Mouse (Mus musculus) MEL (cell line): ENCODE measurements around the gene Tigit. TPM values are rescaled to one million over a fixed set of nuclear protein-coding genes. Genes with fewer than 3 reads are reported as not detected.

Experiments
- DNase-seq: peaks from one replicate; pipeline ENCODE4 v3.0.0; 2011; ENCODE audit warnings: low read depth, low spot score
- H3K27ac ChIP-seq: 2 replicates; pipeline ENCODE4 v1.5.1; 2012; ENCODE audit warnings: low read depth, mild to moderate bottlenecking, control low read depth, low read length, moderate library complexity; ENCODE audit not compliant: control insufficient read depth
- H3K27me3 ChIP-seq, 2 experiments: fragments of 150-350 bp in 1 of 2; sonication (generic) in 1 of 2; 2 replicates each; pipeline ENCODE4 v1.6.1; 2012; ENCODE audit warnings: low read length in 2 of 2, mild to moderate bottlenecking in 2 of 2, improper control_type of control experiment in 1 of 2, moderate library complexity in 1 of 2; ENCODE audit not compliant: insufficient read depth in 2 of 2, control insufficient read depth in 1 of 2
- H3K36me3 ChIP-seq, 2 experiments: 2 replicates each; pipeline ENCODE4 v1.6.1; 2012 to 2014; ENCODE audit warnings: low read length in 2 of 2, improper control_type of control experiment in 1 of 2, inconsistent platforms in 1 of 2, mild to moderate bottlenecking in 1 of 2; ENCODE audit not compliant: insufficient read depth in 2 of 2, control insufficient read depth in 1 of 2
- H3K4me1 ChIP-seq, 2 experiments: fragments of 150-350 bp in 1 of 2; sonication (generic) in 1 of 2; 2 replicates each; pipeline ENCODE4 v1.6.1; 2012; ENCODE audit warnings: low read length in 2 of 2, improper control_type of control experiment in 1 of 2, mild to moderate bottlenecking in 1 of 2; ENCODE audit not compliant: insufficient read depth in 2 of 2, control insufficient read depth in 1 of 2
- H3K4me3 ChIP-seq, 2 experiments: fragments of 150-350 bp in 1 of 2; sonication (generic) in 1 of 2; 2 replicates each; pipeline ENCODE4 v1.5.1; 2012; ENCODE audit warnings: low read depth in 2 of 2, low read length in 2 of 2, mild to moderate bottlenecking in 2 of 2, moderate library complexity in 2 of 2, control low read depth in 1 of 2, improper control_type of control experiment in 1 of 2; ENCODE audit not compliant: control insufficient read depth in 1 of 2, insufficient read depth in 1 of 2
- H3K79me2 ChIP-seq: 2 replicates; pipeline ENCODE4 v1.6.1; 2012; ENCODE audit warnings: mild to moderate bottlenecking, low read length, moderate library complexity; ENCODE audit not compliant: control insufficient read depth, poor library complexity, insufficient read depth
- H3K9ac ChIP-seq: 2 replicates; pipeline ENCODE4 v1.6.1; 2012; ENCODE audit warnings: low read depth, mild to moderate bottlenecking, control low read depth, low read length, moderate library complexity; ENCODE audit not compliant: control insufficient read depth, poor library complexity, severe bottlenecking
- H3K9me3 ChIP-seq: fragments of 150-350 bp; sonication (generic); replicated peaks from 2 replicates; pipeline ENCODE4 v1.6.1; 2012; ENCODE audit warnings: mild to moderate bottlenecking, low read length, improper control_type of control experiment, moderate library complexity; ENCODE audit not compliant: insufficient read depth
- BHLHE40 ChIP-seq: IDR thresholded peaks from 2 replicates; pipeline ENCODE4 v1.6.1; 2012; ENCODE audit warnings: low read depth, mild to moderate bottlenecking, inconsistent platforms, low read length, improper control_type of control experiment, borderline replicate concordance
- CHD2 ChIP-seq: IDR thresholded peaks from 2 replicates; pipeline ENCODE4 v1.6.1; 2011; ENCODE audit warnings: low read length, improper control_type of control experiment
- ELF1 ChIP-seq: IDR thresholded peaks from 2 replicates; pipeline ENCODE4 v1.6.1; 2014; ENCODE audit warnings: low read depth, mild to moderate bottlenecking, inconsistent platforms, low read length, improper control_type of control experiment, moderate library complexity
- EP300 ChIP-seq, 2 experiments: IDR thresholded peaks; 2 replicates each; pipeline ENCODE4 v1.6.1; 2011; ENCODE audit warnings: improper control_type of control experiment in 2 of 2, low read length in 2 of 2, low read depth in 1 of 2, mild to moderate bottlenecking in 1 of 2
- ETS1 ChIP-seq: IDR thresholded peaks from 2 replicates; pipeline ENCODE4 v1.6.1; 2012; ENCODE audit warnings: low read depth, mild to moderate bottlenecking, inconsistent platforms, low read length, improper control_type of control experiment, moderate library complexity
- GATA1 ChIP-seq: IDR thresholded peaks from 2 replicates; pipeline ENCODE4 v1.6.1; 2011; ENCODE audit warnings: low read depth, low read length, improper control_type of control experiment
- JUND ChIP-seq: IDR thresholded peaks from 2 replicates; pipeline ENCODE4 v1.6.1; 2011; ENCODE audit warnings: low read depth, mild to moderate bottlenecking, improper control_type of control experiment, low read length
- KAT2A ChIP-seq: conservative IDR thresholded peaks from 2 replicates; pipeline ENCODE4 v1.6.1; 2012; ENCODE audit warnings: low read depth, low read length, improper control_type of control experiment, inconsistent platforms
- MAX ChIP-seq: IDR thresholded peaks from 2 replicates; pipeline ENCODE4 v1.6.1; 2011; ENCODE audit warnings: low read length, improper control_type of control experiment
- MAZ ChIP-seq: IDR thresholded peaks from 2 replicates; pipeline ENCODE4 v1.6.1; 2012; ENCODE audit warnings: low read depth, mild to moderate bottlenecking, inconsistent platforms, low read length, improper control_type of control experiment
- MEF2A ChIP-seq: IDR thresholded peaks from 2 replicates; pipeline ENCODE4 v1.6.1; 2014; ENCODE audit warnings: low read depth, mild to moderate bottlenecking, inconsistent platforms, low read length, improper control_type of control experiment; ENCODE audit not compliant: poor library complexity, insufficient replicate concordance, severe bottlenecking; ENCODE audit errors: extremely low read depth
- MYB ChIP-seq: IDR thresholded peaks from 2 replicates; pipeline ENCODE4 v1.6.1; 2011; ENCODE audit warnings: mild to moderate bottlenecking, low read depth, low read length, improper control_type of control experiment
- MYC ChIP-seq: IDR thresholded peaks from 2 replicates; pipeline ENCODE4 v1.6.1; 2011; ENCODE audit warnings: low read depth, mild to moderate bottlenecking, low read length, improper control_type of control experiment, moderate library complexity
- NELFE ChIP-seq: IDR thresholded peaks from 2 replicates; pipeline ENCODE4 v1.6.1; 2011; ENCODE audit warnings: low read depth, low read length, improper control_type of control experiment
- POLR2A ChIP-seq, 2 experiments: IDR thresholded peaks; 2 replicates each; pipeline ENCODE4 v1.6.1; 2011 to 2012; ENCODE audit warnings: low read length in 2 of 2, mild to moderate bottlenecking in 2 of 2, control low read depth in 1 of 2, improper control_type of control experiment in 1 of 2, low read depth in 1 of 2, moderate library complexity in 1 of 2; ENCODE audit not compliant: control insufficient read depth in 1 of 2, insufficient read depth in 1 of 2, poor library complexity in 1 of 2
- POLR2AphosphoS2 ChIP-seq: IDR thresholded peaks from 2 replicates; pipeline ENCODE4 v1.6.1; 2011; ENCODE audit warnings: low read length, improper control_type of control experiment
- POLR2AphosphoS5 ChIP-seq: IDR thresholded peaks from 2 replicates; pipeline ENCODE4 v1.6.1; 2012; ENCODE audit warnings: low read depth, borderline replicate concordance, mild to moderate bottlenecking, inconsistent platforms, low read length, moderate library complexity, mixed read lengths
- RAD21 ChIP-seq: IDR thresholded peaks from 2 replicates; pipeline ENCODE4 v1.6.1; 2011; ENCODE audit warnings: mild to moderate bottlenecking, low read depth, low read length, improper control_type of control experiment
- TBP ChIP-seq: IDR thresholded peaks from 2 replicates; pipeline ENCODE4 v1.8.0; 2011; ENCODE audit warnings: low read depth, low read length, improper control_type of control experiment
- UBTF ChIP-seq: IDR thresholded peaks from 2 replicates; pipeline ENCODE4 v1.6.1; 2012; ENCODE audit warnings: low read depth, mild to moderate bottlenecking, inconsistent platforms, low read length, improper control_type of control experiment, moderate library complexity, borderline replicate concordance; ENCODE audit not compliant: insufficient read depth
- USF1 ChIP-seq: IDR thresholded peaks from 2 replicates; pipeline ENCODE4 v1.6.1; 2014; ENCODE audit warnings: low read depth, mild to moderate bottlenecking, inconsistent platforms, low read length, improper control_type of control experiment, moderate library complexity
- USF2 ChIP-seq, 2 experiments: IDR thresholded peaks; 2 replicates each; pipeline ENCODE4 v1.6.1; 2011 to 2012; ENCODE audit warnings: improper control_type of control experiment in 2 of 2, low read length in 2 of 2, borderline replicate concordance in 1 of 2, inconsistent platforms in 1 of 2, low read depth in 1 of 2, mild to moderate bottlenecking in 1 of 2; ENCODE audit not compliant: insufficient read depth in 1 of 2
- ZKSCAN1 ChIP-seq: IDR thresholded peaks from 2 replicates; pipeline ENCODE4 v1.6.1; 2012; ENCODE audit warnings: low read depth, mild to moderate bottlenecking, inconsistent platforms, low read length, improper control_type of control experiment, moderate library complexity
- ZMIZ1 ChIP-seq: IDR thresholded peaks from 2 replicates; pipeline ENCODE4 v1.6.1; 2012; ENCODE audit warnings: low read depth, mild to moderate bottlenecking, inconsistent platforms, low read length, improper control_type of control experiment, moderate library complexity
- ZNF384 ChIP-seq: IDR thresholded peaks from 2 replicates; pipeline ENCODE4 v1.6.1; 2012; ENCODE audit warnings: low read depth, mild to moderate bottlenecking, inconsistent platforms, low read length, improper control_type of control experiment
- polyA plus RNA-seq, 2 experiments: library from polyadenylated mRNA; stranded (reverse) in 1 of 2; unstranded in 1 of 2; fragments of >175 nt in 1 of 2; fragments of >200 nt in 1 of 2; gene quantifications; 2 replicates each; pipeline versions ENCODE4 v1.2.1 to v1.2.4; 2012; ENCODE audit warnings: low replicate concordance in 2 of 2, low read depth in 1 of 2; ENCODE audit not compliant: insufficient read length in 2 of 2, insufficient read depth in 1 of 2, missing spikeins in 1 of 2
- total RNA-seq: library from RNA; depleted of rRNA; stranded (reverse); fragments of 300-350 nt; gene quantifications from 2 replicates; pipeline ENCODE4 v1.2.3, GENCODE M21; 2012

Gene Tigit
- total and polyA plus RNA-seq, 3 experiments = 0.39 to 7.5 TPM; not detected in 1

- TF ChIP-seq USF1 (no peak), POLR2AphosphoS5 (no peak), ZNF384 (no peak)
These were observed 30.2 kb upstream of the Tigit start (continued) for GRCm38 (mm10) chr16:43694104-43694503.

DNA sequence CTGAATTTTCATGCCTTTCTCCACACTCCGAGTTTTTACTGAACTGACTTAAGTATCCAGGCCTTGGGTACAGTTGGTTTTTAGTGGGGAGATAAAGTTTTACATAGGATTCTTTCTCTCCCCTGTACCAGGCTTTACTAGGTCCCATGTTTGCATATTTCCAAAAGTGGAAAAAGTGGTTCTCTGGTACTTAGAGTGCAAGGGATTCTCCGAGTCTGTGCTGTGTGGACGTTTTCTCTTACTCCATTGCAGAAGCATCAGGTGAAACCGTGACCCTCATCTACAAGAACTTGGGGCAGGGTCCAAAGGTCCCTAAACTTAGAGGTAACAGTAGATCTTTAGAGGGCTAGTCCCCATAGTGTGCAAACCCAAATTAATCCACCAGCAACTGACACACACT is 28.7 kb upstream of the Tigit start:
- peaks cover 2 to 12% of the 10 kb centered on the region in 2 experiments for H3K4me1 ChIP-seq
- TF ChIP-seq EP300 (IDR thresholded peaks at IDR 0.05; ENCODE audit: low read depth in 1 of 2, low read length in 2 of 2) (no peak), JUND (no peak), BHLHE40 (no peak)
- H3K79me2 ChIP-seq = no peaks in the 10 kb centered on the region
- no peak for DNase-seq
- H3K9ac ChIP-seq = no peak overlapping the region
- H3K27me3 ChIP-seq = no peaks in the 10 kb centered on the region
- peaks cover 0 to 6% of the 10 kb centered on the region in 2 experiments; a peak in 2 of 4 replicates for H3K36me3 ChIP-seq
- no peak overlapping the region for H3K27ac ChIP-seq
- H3K9me3 ChIP-seq = no peaks in the 10 kb centered on the region
- H3K4me3 ChIP-seq = no peak overlapping the region

- no peaks in the 10 kb centered on the region for H3K27me3 ChIP-seq
- peaks cover 2 to 12% of the 10 kb centered on the region in 2 experiments for H3K4me1 ChIP-seq
- peaks cover 0 to 6% of the 10 kb centered on the region in 2 experiments; a peak in 2 of 4 replicates for H3K36me3 ChIP-seq
- no peaks in the 10 kb centered on the region for H3K9me3 ChIP-seq
- H3K4me3 ChIP-seq = no peak overlapping the region
- no peaks in the 10 kb centered on the region for H3K79me2 ChIP-seq
- H3K9ac ChIP-seq = no peak overlapping the region
- TF ChIP-seq MAX (no peak), CHD2 (no peak), RAD21 (no peak), ZKSCAN1 (no peak), JUND (no peak), POLR2A (IDR thresholded peaks at IDR 0.05; ENCODE audit: control insufficient read depth in 1 of 2, insufficient read depth in 1 of 2, low read depth in 1 of 2, low read length in 2 of 2, poor library complexity in 1 of 2) (no peak), USF1 (no peak), MYC (no peak), TBP (no peak), MAZ (no peak)
- TF ChIP-seq, all 39 proteins: peak for 0
- no peak for DNase-seq
- H3K27ac ChIP-seq = no peak overlapping the region
These were observed 27.8 kb upstream of the Tigit start for GRCm38 (mm10) chr16:43691741-43692140.

GRCm38 (mm10) chr16:43690912-43691311 is 27.0 kb upstream of the Tigit start:
- peaks cover 0 to 6% of the 10 kb centered on the region in 2 experiments; a peak in 2 of 4 replicates for H3K36me3 ChIP-seq
- H3K27me3 ChIP-seq = no peaks in the 10 kb centered on the region
- no peak for DNase-seq
- H3K9me3 ChIP-seq = no peaks in the 10 kb centered on the region
- H3K4me3 ChIP-seq = no peak overlapping the region
- H3K27ac ChIP-seq = no peak overlapping the region
- H3K9ac ChIP-seq = no peak overlapping the region
- no peaks in the 10 kb centered on the region for H3K79me2 ChIP-seq
- H3K4me1 ChIP-seq = peaks cover 2 to 12% of the 10 kb centered on the region in 2 experiments
- TF ChIP-seq POLR2A (IDR thresholded peaks at IDR 0.05; ENCODE audit: control insufficient read depth in 1 of 2, insufficient read depth in 1 of 2, low read depth in 1 of 2, low read length in 2 of 2, poor library complexity in 1 of 2) (no peak), ETS1 (no peak), POLR2AphosphoS2 (no peak), MYB (no peak), UBTF (no peak), USF2 (IDR thresholded peaks at IDR 0.05; ENCODE audit: borderline replicate concordance in 1 of 2, insufficient read depth in 1 of 2, low read depth in 1 of 2, low read length in 2 of 2) (no peak), GATA1 (no peak), ZMIZ1 (no peak), NELFE (no peak), MEF2A (no peak), KAT2A (no peak), ELF1 (no peak), EP300 (IDR thresholded peaks at IDR 0.05; ENCODE audit: low read depth in 1 of 2, low read length in 2 of 2) (no peak)
